Mouse (Mus musculus) MEL (cell line): ENCODE data around the gene Atp6v0a1. TPM values are rescaled to one million over a fixed set of nuclear protein-coding genes. Genes with fewer than 3 reads are reported as not detected.

ENCODE experiments used
- DNase-seq: peaks from one replicate; pipeline ENCODE4 v3.0.0; 2011; ENCODE audit warnings: low read depth, low spot score
- H3K27ac ChIP-seq: 2 replicates; pipeline ENCODE4 v1.5.1; 2012; ENCODE audit warnings: low read depth, mild to moderate bottlenecking, control low read depth, low read length, moderate library complexity; ENCODE audit not compliant: control insufficient read depth
- H3K27me3 ChIP-seq, 2 experiments: fragments of 150-350 bp in 1 of 2; sonication (generic) in 1 of 2; 2 replicates each; pipeline ENCODE4 v1.6.1; 2012; ENCODE audit warnings: low read length in 2 of 2, mild to moderate bottlenecking in 2 of 2, improper control_type of control experiment in 1 of 2, moderate library complexity in 1 of 2; ENCODE audit not compliant: insufficient read depth in 2 of 2, control insufficient read depth in 1 of 2
- H3K36me3 ChIP-seq, 2 experiments: 2 replicates each; pipeline ENCODE4 v1.6.1; 2012 to 2014; ENCODE audit warnings: low read length in 2 of 2, improper control_type of control experiment in 1 of 2, inconsistent platforms in 1 of 2, mild to moderate bottlenecking in 1 of 2; ENCODE audit not compliant: insufficient read depth in 2 of 2, control insufficient read depth in 1 of 2
- H3K4me1 ChIP-seq, 2 experiments: fragments of 150-350 bp in 1 of 2; sonication (generic) in 1 of 2; 2 replicates each; pipeline ENCODE4 v1.6.1; 2012; ENCODE audit warnings: low read length in 2 of 2, improper control_type of control experiment in 1 of 2, mild to moderate bottlenecking in 1 of 2; ENCODE audit not compliant: insufficient read depth in 2 of 2, control insufficient read depth in 1 of 2
- H3K4me3 ChIP-seq, 2 experiments: fragments of 150-350 bp in 1 of 2; sonication (generic) in 1 of 2; 2 replicates each; pipeline ENCODE4 v1.5.1; 2012; ENCODE audit warnings: low read depth in 2 of 2, low read length in 2 of 2, mild to moderate bottlenecking in 2 of 2, moderate library complexity in 2 of 2, control low read depth in 1 of 2, improper control_type of control experiment in 1 of 2; ENCODE audit not compliant: control insufficient read depth in 1 of 2, insufficient read depth in 1 of 2
- H3K79me2 ChIP-seq: 2 replicates; pipeline ENCODE4 v1.6.1; 2012; ENCODE audit warnings: mild to moderate bottlenecking, low read length, moderate library complexity; ENCODE audit not compliant: control insufficient read depth, poor library complexity, insufficient read depth
- H3K9ac ChIP-seq: 2 replicates; pipeline ENCODE4 v1.6.1; 2012; ENCODE audit warnings: low read depth, mild to moderate bottlenecking, control low read depth, low read length, moderate library complexity; ENCODE audit not compliant: control insufficient read depth, poor library complexity, severe bottlenecking
- H3K9me3 ChIP-seq: fragments of 150-350 bp; sonication (generic); replicated peaks from 2 replicates; pipeline ENCODE4 v1.6.1; 2012; ENCODE audit warnings: mild to moderate bottlenecking, low read length, improper control_type of control experiment, moderate library complexity; ENCODE audit not compliant: insufficient read depth
- CHD1 ChIP-seq: IDR thresholded peaks from 2 replicates; pipeline ENCODE4 v1.6.1; 2012; ENCODE audit warnings: low read depth, mild to moderate bottlenecking, inconsistent platforms, low read length, improper control_type of control experiment
- CHD2 ChIP-seq: IDR thresholded peaks from 2 replicates; pipeline ENCODE4 v1.6.1; 2011; ENCODE audit warnings: low read length, improper control_type of control experiment
- E2F4 ChIP-seq: IDR thresholded peaks from 2 replicates; pipeline ENCODE4 v1.6.1; 2011; ENCODE audit warnings: low read depth, low read length, improper control_type of control experiment, borderline replicate concordance
- EP300 ChIP-seq, 2 experiments: IDR thresholded peaks; 2 replicates each; pipeline ENCODE4 v1.6.1; 2011; ENCODE audit warnings: improper control_type of control experiment in 2 of 2, low read length in 2 of 2, low read depth in 1 of 2, mild to moderate bottlenecking in 1 of 2
- ETS1 ChIP-seq: IDR thresholded peaks from 2 replicates; pipeline ENCODE4 v1.6.1; 2012; ENCODE audit warnings: low read depth, mild to moderate bottlenecking, inconsistent platforms, low read length, improper control_type of control experiment, moderate library complexity
- GABPA ChIP-seq: IDR thresholded peaks from 2 replicates; pipeline ENCODE4 v1.6.1; 2012; ENCODE audit warnings: low read depth, mild to moderate bottlenecking, inconsistent platforms, low read length, improper control_type of control experiment, moderate library complexity
- JUND ChIP-seq: IDR thresholded peaks from 2 replicates; pipeline ENCODE4 v1.6.1; 2011; ENCODE audit warnings: low read depth, mild to moderate bottlenecking, improper control_type of control experiment, low read length
- KAT2A ChIP-seq: conservative IDR thresholded peaks from 2 replicates; pipeline ENCODE4 v1.6.1; 2012; ENCODE audit warnings: low read depth, low read length, improper control_type of control experiment, inconsistent platforms
- MAX ChIP-seq: IDR thresholded peaks from 2 replicates; pipeline ENCODE4 v1.6.1; 2011; ENCODE audit warnings: low read length, improper control_type of control experiment
- MAZ ChIP-seq: IDR thresholded peaks from 2 replicates; pipeline ENCODE4 v1.6.1; 2012; ENCODE audit warnings: low read depth, mild to moderate bottlenecking, inconsistent platforms, low read length, improper control_type of control experiment
- MEF2A ChIP-seq: IDR thresholded peaks from 2 replicates; pipeline ENCODE4 v1.6.1; 2014; ENCODE audit warnings: low read depth, mild to moderate bottlenecking, inconsistent platforms, low read length, improper control_type of control experiment; ENCODE audit not compliant: poor library complexity, insufficient replicate concordance, severe bottlenecking; ENCODE audit errors: extremely low read depth
- MXI1 ChIP-seq: IDR thresholded peaks from 2 replicates; pipeline ENCODE4 v1.6.1; 2011; ENCODE audit warnings: mild to moderate bottlenecking, low read depth, low read length, improper control_type of control experiment
- MYB ChIP-seq: IDR thresholded peaks from 2 replicates; pipeline ENCODE4 v1.6.1; 2011; ENCODE audit warnings: mild to moderate bottlenecking, low read depth, low read length, improper control_type of control experiment
- NELFE ChIP-seq: IDR thresholded peaks from 2 replicates; pipeline ENCODE4 v1.6.1; 2011; ENCODE audit warnings: low read depth, low read length, improper control_type of control experiment
- NRF1 ChIP-seq: IDR thresholded peaks from 2 replicates; pipeline ENCODE4 v1.6.1; 2014; ENCODE audit warnings: low read depth, mild to moderate bottlenecking, inconsistent platforms, low read length, improper control_type of control experiment, moderate library complexity; ENCODE audit not compliant: poor library complexity, insufficient read depth, severe bottlenecking
- POLR2A ChIP-seq, 2 experiments: IDR thresholded peaks; 2 replicates each; pipeline ENCODE4 v1.6.1; 2011 to 2012; ENCODE audit warnings: low read length in 2 of 2, mild to moderate bottlenecking in 2 of 2, control low read depth in 1 of 2, improper control_type of control experiment in 1 of 2, low read depth in 1 of 2, moderate library complexity in 1 of 2; ENCODE audit not compliant: control insufficient read depth in 1 of 2, insufficient read depth in 1 of 2, poor library complexity in 1 of 2
- POLR2AphosphoS2 ChIP-seq: IDR thresholded peaks from 2 replicates; pipeline ENCODE4 v1.6.1; 2011; ENCODE audit warnings: low read length, improper control_type of control experiment
- POLR2AphosphoS5 ChIP-seq: IDR thresholded peaks from 2 replicates; pipeline ENCODE4 v1.6.1; 2012; ENCODE audit warnings: low read depth, borderline replicate concordance, mild to moderate bottlenecking, inconsistent platforms, low read length, moderate library complexity, mixed read lengths
- RAD21 ChIP-seq: IDR thresholded peaks from 2 replicates; pipeline ENCODE4 v1.6.1; 2011; ENCODE audit warnings: mild to moderate bottlenecking, low read depth, low read length, improper control_type of control experiment
- TAL1 ChIP-seq: IDR thresholded peaks from 2 replicates; pipeline ENCODE4 v1.6.1; 2012; ENCODE audit warnings: mild to moderate bottlenecking, inconsistent platforms, low read length, moderate library complexity, mixed read lengths
- UBTF ChIP-seq: IDR thresholded peaks from 2 replicates; pipeline ENCODE4 v1.6.1; 2012; ENCODE audit warnings: low read depth, mild to moderate bottlenecking, inconsistent platforms, low read length, improper control_type of control experiment, moderate library complexity, borderline replicate concordance; ENCODE audit not compliant: insufficient read depth
- USF1 ChIP-seq: IDR thresholded peaks from 2 replicates; pipeline ENCODE4 v1.6.1; 2014; ENCODE audit warnings: low read depth, mild to moderate bottlenecking, inconsistent platforms, low read length, improper control_type of control experiment, moderate library complexity
- ZMIZ1 ChIP-seq: IDR thresholded peaks from 2 replicates; pipeline ENCODE4 v1.6.1; 2012; ENCODE audit warnings: low read depth, mild to moderate bottlenecking, inconsistent platforms, low read length, improper control_type of control experiment, moderate library complexity
- polyA plus RNA-seq, 2 experiments: library from polyadenylated mRNA; stranded (reverse) in 1 of 2; unstranded in 1 of 2; fragments of >175 nt in 1 of 2; fragments of >200 nt in 1 of 2; gene quantifications; 2 replicates each; pipeline versions ENCODE4 v1.2.1 to v1.2.4; 2012; ENCODE audit warnings: low replicate concordance in 2 of 2, low read depth in 1 of 2; ENCODE audit not compliant: insufficient read length in 2 of 2, insufficient read depth in 1 of 2, missing spikeins in 1 of 2
- total RNA-seq: library from RNA; depleted of rRNA; stranded (reverse); fragments of 300-350 nt; gene quantifications from 2 replicates; pipeline ENCODE4 v1.2.3, GENCODE M21; 2012

Gene Atp6v0a1
- total and polyA plus RNA-seq, 3 experiments = 12.8 to 23.2 TPM; not detected in 1

GRCm38 (mm10) chr11:101031470-101031869 is 22.2 kb downstream of the Atp6v0a1 start:
- Histone ChIP-seq H3K79me2 (no peaks in the 10 kb centered on the region), H3K27ac (no peak overlapping the region), H3K27me3 (no peaks in the 10 kb centered on the region), H3K9ac (no peak overlapping the region), H3K36me3 (peaks cover 0 to 10% of the 10 kb centered on the region in 2 experiments; a peak in 3 of 4 replicates), H3K4me3 (no peak overlapping the region), H3K4me1 (peaks cover 6 to 11% of the 10 kb centered on the region in 2 experiments), H3K9me3 (no peaks in the 10 kb centered on the region)
- TF ChIP-seq MAZ = no peak
- TF ChIP-seq USF1 = no peak
- no peak for TF ChIP-seq CHD2
- no peak for TF ChIP-seq POLR2A (IDR thresholded peaks at IDR 0.05; ENCODE audit: control insufficient read depth in 1 of 2, insufficient read depth in 1 of 2, low read depth in 1 of 2, low read length in 2 of 2, poor library complexity in 1 of 2)
- no peak for TF ChIP-seq POLR2AphosphoS5
- no peak for TF ChIP-seq MXI1
- TF ChIP-seq CHD1 = no peak
- no peak for TF ChIP-seq KAT2A
- no peak for TF ChIP-seq E2F4
- DNase-seq = no peak

GRCm38 (mm10) chr11:101033856-101034500 is 24.7 kb downstream of the Atp6v0a1 start:
- H3K9ac ChIP-seq = no peak overlapping the region
- no peak overlapping the region for H3K27ac ChIP-seq
- DNase-seq = no peak
- H3K4me3 ChIP-seq = no peak overlapping the region
- H3K4me1 ChIP-seq = no peaks in the 10 kb centered on the region
- H3K9me3 ChIP-seq = no peaks in the 10 kb centered on the region
- no peak for TF ChIP-seq JUND
- no peak for TF ChIP-seq NRF1
- no peak for TF ChIP-seq GABPA
- TF ChIP-seq E2F4 = no peak
- no peak for TF ChIP-seq CHD2
- no peaks in the 10 kb centered on the region for H3K79me2 ChIP-seq
- H3K36me3 ChIP-seq = peaks cover 0 to 2% of the 10 kb centered on the region in 2 experiments; a peak in 2 of 4 replicates
- no peaks in the 10 kb centered on the region for H3K27me3 ChIP-seq

GRCm38 (mm10) chr11:101034614-101035327 is 25.5 kb downstream of the Atp6v0a1 start:
- Histone ChIP-seq H3K36me3 (peaks cover 0 to 2% of the 10 kb centered on the region in 2 experiments; a peak in 2 of 4 replicates), H3K27me3 (no peaks in the 10 kb centered on the region), H3K9me3 (no peaks in the 10 kb centered on the region), H3K4me1 (no peaks in the 10 kb centered on the region), H3K4me3 (no peak overlapping the region), H3K79me2 (no peaks in the 10 kb centered on the region), H3K27ac (no peak overlapping the region), H3K9ac (no peak overlapping the region)
- DNase-seq = no peak
- TF ChIP-seq RAD21 = no peak
- no peak for TF ChIP-seq ETS1
- no peak for TF ChIP-seq POLR2A (IDR thresholded peaks at IDR 0.05; ENCODE audit: control insufficient read depth in 1 of 2, insufficient read depth in 1 of 2, low read depth in 1 of 2, low read length in 2 of 2, poor library complexity in 1 of 2)
- TF ChIP-seq ZMIZ1 = no peak
- TF ChIP-seq POLR2AphosphoS5 = no peak
- TF ChIP-seq JUND = no peak
- no peak for TF ChIP-seq NRF1
- TF ChIP-seq NELFE = no peak
- TF ChIP-seq UBTF = no peak
- no peak for TF ChIP-seq TAL1
- no peak for TF ChIP-seq MAX
- no peak for TF ChIP-seq POLR2AphosphoS2
- no peak for TF ChIP-seq MYB
- no peak for TF ChIP-seq KAT2A
- TF ChIP-seq EP300 (IDR thresholded peaks at IDR 0.05; ENCODE audit: low read depth in 1 of 2, low read length in 2 of 2) = no peak
- no peak for TF ChIP-seq MEF2A
